8 mouse cellular contexts compared by ENCODE assay signal in genomic region chr8:116733648-116734014, GRCm38 (mm10). TPM values are rescaled to one million over a fixed set of nuclear protein-coding genes. Genes with fewer than 3 reads are reported as not detected.
DNase-seq lines count a peak whose midpoint lies in the region; ATAC-seq and TF ChIP-seq lines count a peak whose summit lies in the region.

No protein-coding gene starts in this region.

- TF ChIP-seq CTCF in heart, adult 2 months (IDR thresholded peaks at IDR 0.05) = no peak
- no peak for TF ChIP-seq CTCF in liver, embryonic 14.5 days (IDR thresholded peaks at IDR 0.05; ENCODE audit: low read depth)

- 38% methylated on average over 3 of the region's 3 CpGs for WGBS in heart, adult 2 months
- WGBS in forebrain, embryonic 16.5 days = 29% methylated on average over 3 of the region's 3 CpGs
- 23% methylated on average over 3 of the region's 3 CpGs for WGBS in liver, embryonic 14.5 days (ENCODE audit: insufficient replicate concordance)

- ATAC-seq in CD4-positive, CD25-positive, alpha-beta regulatory T cell, adult 4 months = peak; percentile 5
- ATAC-seq in forebrain, embryonic 16.5 days = 0 out of 2 replicates have a peak, but pooled peaks have one; percentile 0
- no peak; the same call in 1 of the 2 replicates for ATAC-seq in liver, embryonic 14.5 days (ENCODE audit: insufficient read depth)
- ATAC-seq in granulocyte monocyte progenitor cell, adult 5-6 weeks (replicated peaks; ENCODE audit: poor library complexity, severe bottlenecking) = no peak

- peak overlapping the region; percentile 43 for H3K9ac ChIP-seq in heart, adult 2 months (ENCODE audit: low read depth, low read length)
- peak overlapping the region; percentile 86; the same call in 1 of the 2 replicates for H3K9ac ChIP-seq in forebrain, embryonic 16.5 days (replicated peaks; ENCODE audit: low read depth, low read length)
- H3K9ac ChIP-seq in liver, embryonic 14.5 days (replicated peaks) = no peak overlapping the region

- H3K4me1 ChIP-seq in heart, adult 2 months (ENCODE audit: control insufficient read depth, insufficient read depth, low read length) = no peaks in the 10 kb centered on the region
- peaks cover 7% of the 10 kb centered on the region for H3K4me1 ChIP-seq in forebrain, embryonic 16.5 days (replicated peaks; ENCODE audit: control insufficient read depth, insufficient read depth, low read length)
- H3K4me1 ChIP-seq in liver, embryonic 14.5 days (replicated peaks; ENCODE audit: control insufficient read depth in 2 of 2, insufficient read depth in 2 of 2, low read length in 1 of 2) = peaks cover 0 to 15% of the 10 kb centered on the region in 2 experiments; a peak in 2 of 4 replicates

- H3K9me3 ChIP-seq in forebrain, embryonic 16.5 days (ENCODE audit: control insufficient read depth, low read length) = peaks cover 2% of the 10 kb centered on the region; the same call in 1 of the 2 replicates
- no peaks in the 10 kb centered on the region for H3K9me3 ChIP-seq in liver, embryonic 14.5 days (ENCODE audit: control insufficient read depth, low read length)

- DNase-seq in heart, adult 2 months = no peak
- DNase-seq in heart, postnatal 4 days = no peak
- no peak for DNase-seq in liver, embryonic 14.5 days (ENCODE audit: low read depth in 3 of 3, low spot score in 3 of 3)
- no peak for DNase-seq in adrenal gland, adult (ENCODE audit: inconsistent age in 2 of 2, low spot score in 1 of 2)
- DNase-seq in left cerebral cortex, adult 9 months (ENCODE audit: low spot score in 2 of 2) = no peak

- peak overlapping the region; percentile 84 for H3K4me2 ChIP-seq in forebrain, embryonic 16.5 days (ENCODE audit: low read length)
- peak overlapping the region; percentile 61 for H3K4me2 ChIP-seq in liver, embryonic 14.5 days (ENCODE audit: low read depth)

- no peak overlapping the region for H3K27ac ChIP-seq in heart, adult 2 months
- no peak overlapping the region for H3K27ac ChIP-seq in forebrain, embryonic 16.5 days (ENCODE audit: low read length)
- no peak overlapping the region for H3K27ac ChIP-seq in liver, embryonic 14.5 days

- no peak for TF ChIP-seq POLR2A in heart, adult 2 months (IDR thresholded peaks at IDR 0.05; ENCODE audit: insufficient read depth, low read depth, low read length)

- no peaks in the 10 kb centered on the region for H3K27me3 ChIP-seq in heart, adult 2 months (ENCODE audit: control insufficient read depth, insufficient read depth, low read length)
- H3K27me3 ChIP-seq in forebrain, embryonic 16.5 days (replicated peaks; ENCODE audit: control insufficient read depth, insufficient read depth, low read length) = no peaks in the 10 kb centered on the region
- H3K27me3 ChIP-seq in liver, embryonic 14.5 days (ENCODE audit: control insufficient read depth, insufficient read depth, low read length) = no peaks in the 10 kb centered on the region

- H3K79me2 ChIP-seq in heart, adult 2 months (replicated peaks; ENCODE audit: control insufficient read depth, insufficient read depth, low read length) = no peaks in the 10 kb centered on the region

- no peaks in the 10 kb centered on the region for H3K36me3 ChIP-seq in heart, adult 2 months (ENCODE audit: control insufficient read depth, insufficient read depth, low read length)
- no peaks in the 10 kb centered on the region; the same call in 1 of the 2 replicates for H3K36me3 ChIP-seq in forebrain, embryonic 16.5 days (ENCODE audit: control insufficient read depth, insufficient read depth)
- no peaks in the 10 kb centered on the region for H3K36me3 ChIP-seq in liver, embryonic 14.5 days (replicated peaks; ENCODE audit: control insufficient read depth, insufficient read depth, low read depth)

- no peak for TF ChIP-seq EP300 in heart, adult 2 months (IDR thresholded peaks at IDR 0.05; ENCODE audit: insufficient read depth, low read depth, low read length)
- TF ChIP-seq EP300 in liver, embryonic 14.5 days (IDR thresholded peaks at IDR 0.05; ENCODE audit: low read depth) = no peak

- H3K4me3 ChIP-seq in heart, adult 2 months = peak overlapping the region; percentile 85
- peak overlapping the region; percentile 82 for H3K4me3 ChIP-seq in forebrain, embryonic 16.5 days (replicated peaks; ENCODE audit: low read length)
- H3K4me3 ChIP-seq in liver, embryonic 14.5 days (ENCODE audit: insufficient read depth in 1 of 2, low read depth in 2 of 2, low read length in 2 of 2) = peak overlapping the region; percentile 32 to 78; a peak in 3 of 4 replicates

- intact Hi-C loops in heart, adult 2 months (cut with DNase I) = no loop called here

RNA-seq across cellular contexts. Expression of gene Cdyl2, which starts 0.8 kb away (rescaled TPM):
- total RNA-seq in heart, adult 2 months (2021) = 1 to 10 TPM; 3.3 to 3.9 TPM
- polyA plus RNA-seq in heart, adult 2 months (2012; rRNA removed) = 1.5 and 2.1 TPM in 2 replicates
- total RNA-seq in heart, postnatal 4 days (2021) = 1 to 10 TPM; 4.9 to 5.0 TPM
- polyA plus RNA-seq in CD4-positive, CD25-positive, alpha-beta regulatory T cell, adult 4 months (2017; shearing (Covaris generic)) = 10 to 100 TPM; 11.2 to 18.0 TPM
- 8.6 and 8.9 TPM in 2 replicates for polyA plus RNA-seq in forebrain, embryonic 16.5 days (2015; fragmentation: Nextera tagmentation; extraction: Ambion mirVana)
- 0.55 and 0.77 TPM in 2 replicates for polyA plus RNA-seq in liver, embryonic 14.5 days (2012; rRNA removed)
- 1.5 and 2.2 TPM in 2 replicates for polyA plus RNA-seq in liver, embryonic 14.5 days (2014; fragmentation: Nextera tagmentation; extraction: Ambion mirVana)
- 5.4 TPM in 2 replicates for total RNA-seq in granulocyte monocyte progenitor cell, adult 5-6 weeks (2014; fragmentation: Nextera tagmentation)
- total RNA-seq in granulocyte monocyte progenitor cell, adult 5-6 weeks (2017) = 4.4 and 7.0 TPM in 2 replicates

Comparison
In these comparisons a context has a peak if more than half of its experiments do, and no peak if none do; other contexts are left out.
1. ATAC-seq: peak in CD4-positive, CD25-positive, alpha-beta regulatory T cell, adult 4 months (single experiment) and forebrain, embryonic 16.5 days (single experiment); none in liver, embryonic 14.5 days (single experiment) and granulocyte monocyte progenitor cell, adult 5-6 weeks (single experiment).
2. Peak in every context shown above with its lines, with median percentiles within 50 percentile points of each other: H3K4me3 ChIP-seq.